Mouse (Mus musculus) skeletal muscle tissue, adult 2 months (tissue): ENCODE measurements around the gene Gm20481.
A peak's percentile ranks its signal among the peaks of the same experiment; 100 is the strongest.
"Not testable (repeated sequence)": the region's sequence is repeated elsewhere in the genome, so short reads cannot be mapped to it uniquely, and the experiment has no call there.

Source experiments
- DNase-seq: peaks from one replicate; pipeline ENCODE4 v3.0.0-alpha.2; 2012; ENCODE audit warnings: low read depth, low spot score

Gm20481 gene

DNA sequence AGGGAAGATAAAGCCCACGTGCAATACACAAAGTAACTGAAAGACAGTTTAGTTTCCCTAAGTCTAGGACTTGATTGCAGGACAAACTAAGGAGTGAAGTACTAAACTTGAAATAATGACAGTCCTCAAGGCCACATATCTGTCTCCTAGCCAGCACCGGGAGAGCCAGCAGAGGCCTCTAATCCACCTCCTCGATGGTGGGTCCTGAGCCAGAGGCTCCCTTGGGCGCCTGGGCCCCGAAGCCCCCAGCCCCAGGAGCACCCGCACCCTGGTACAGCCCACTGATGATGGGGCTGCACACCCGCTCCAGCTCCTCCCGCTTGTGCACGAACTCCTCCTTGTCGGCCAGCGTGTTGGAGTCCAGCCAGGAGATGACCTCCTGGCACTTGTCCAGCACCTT, at the start of gene Gm20481:
TSS of gene Gm20481 (plus strand) at position 91 of the 400 bp plus-strand sequence.
- DNase-seq: not testable (repeated sequence)

DNA sequence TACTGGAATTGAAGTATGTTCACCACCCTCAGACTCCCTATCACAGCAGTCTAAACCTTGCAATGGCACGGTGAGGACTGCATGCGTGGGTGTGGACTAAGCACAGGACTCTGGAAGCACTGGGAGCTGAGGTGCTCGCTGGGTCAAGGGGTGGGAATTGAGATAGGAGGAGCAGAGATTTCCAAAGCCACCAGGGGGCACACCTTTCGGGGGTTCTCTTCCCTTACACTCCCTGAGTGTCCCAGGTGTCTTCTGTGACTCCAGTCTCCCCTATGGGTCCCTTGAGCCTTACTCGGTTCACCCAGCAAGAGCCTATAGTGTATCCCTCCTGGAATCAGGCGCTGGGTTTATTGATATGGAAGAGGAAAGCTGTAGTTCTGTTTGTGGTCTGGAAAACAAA, 46.8 kb upstream of the Gm20481 start:
- no peak for DNase-seq

DNA sequence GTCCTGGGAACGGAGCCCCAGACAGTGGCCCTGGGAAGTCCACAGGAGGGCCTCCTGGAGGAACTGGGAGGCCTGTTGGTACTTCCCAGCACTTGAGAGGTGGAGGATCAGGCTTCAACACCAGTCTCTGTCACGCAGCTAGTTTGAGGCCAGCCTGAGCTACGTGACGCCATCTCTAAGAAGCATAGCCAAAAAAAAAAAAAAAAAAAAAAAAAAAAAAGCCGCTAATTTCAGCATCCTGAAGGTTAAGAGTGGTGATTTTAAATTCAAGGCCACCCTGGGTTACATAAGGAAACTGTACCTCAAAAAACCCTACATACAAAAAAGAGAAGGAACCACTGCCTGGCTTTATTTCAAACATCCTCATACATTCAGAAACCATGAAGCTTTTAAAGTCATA, 45.5 kb upstream of the Gm20481 start:
- no peak for DNase-seq

DNA sequence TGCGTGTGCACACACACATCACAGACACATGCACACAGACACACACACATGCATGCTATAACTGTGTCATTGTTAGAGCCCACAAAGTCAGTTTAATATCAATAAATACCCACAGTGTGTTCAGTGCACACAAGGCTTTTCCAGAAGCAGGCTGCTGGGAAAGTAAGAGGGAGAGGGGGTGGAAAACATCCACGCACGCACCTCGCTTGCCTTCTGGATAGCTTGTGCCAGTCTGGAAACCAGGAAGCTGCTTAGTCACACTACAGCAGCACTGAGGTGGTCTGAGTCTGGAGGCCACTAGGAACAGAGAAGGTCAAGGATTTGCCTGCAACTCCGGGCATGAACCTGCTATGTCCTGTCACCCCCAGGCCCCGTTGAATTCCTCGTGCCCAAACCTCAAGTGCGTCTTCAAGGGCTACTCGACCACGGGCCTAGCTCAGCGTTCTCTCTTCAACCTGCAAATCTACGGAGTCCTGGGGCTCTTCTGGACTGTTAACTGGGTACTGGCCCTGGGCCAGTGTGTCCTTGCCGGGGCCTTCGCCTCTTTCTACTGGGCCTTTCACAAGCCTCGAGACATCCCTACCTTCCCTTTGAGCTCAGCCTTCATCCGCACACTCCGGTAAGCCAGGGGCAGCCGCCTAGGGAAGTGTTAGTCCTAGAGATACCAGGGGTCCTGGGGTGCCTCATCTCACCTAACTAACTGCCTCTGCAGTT, 42.2 kb upstream of the Gm20481 start:
- no peak for DNase-seq

DNA sequence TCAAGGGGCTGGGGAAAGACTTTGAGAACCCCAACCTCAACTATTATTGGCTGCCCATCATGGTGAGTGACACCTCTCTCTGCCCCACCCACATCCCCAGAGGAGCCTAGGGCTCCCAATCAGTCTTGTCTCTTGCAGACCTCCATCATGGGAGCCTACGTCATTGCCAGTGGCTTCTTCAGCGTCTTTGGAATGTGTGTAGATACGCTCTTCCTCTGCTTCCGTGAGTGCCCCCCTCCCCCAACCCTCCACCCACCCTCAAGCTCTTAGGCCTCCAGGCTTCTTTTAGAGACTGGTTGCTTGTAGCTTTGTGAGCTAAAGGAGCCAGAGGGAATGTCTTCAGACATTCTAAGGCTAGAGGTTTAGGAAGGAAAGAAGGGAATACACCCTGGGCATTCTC, 40.9 kb upstream of the Gm20481 start:
- DNase-seq: no peak

DNA sequence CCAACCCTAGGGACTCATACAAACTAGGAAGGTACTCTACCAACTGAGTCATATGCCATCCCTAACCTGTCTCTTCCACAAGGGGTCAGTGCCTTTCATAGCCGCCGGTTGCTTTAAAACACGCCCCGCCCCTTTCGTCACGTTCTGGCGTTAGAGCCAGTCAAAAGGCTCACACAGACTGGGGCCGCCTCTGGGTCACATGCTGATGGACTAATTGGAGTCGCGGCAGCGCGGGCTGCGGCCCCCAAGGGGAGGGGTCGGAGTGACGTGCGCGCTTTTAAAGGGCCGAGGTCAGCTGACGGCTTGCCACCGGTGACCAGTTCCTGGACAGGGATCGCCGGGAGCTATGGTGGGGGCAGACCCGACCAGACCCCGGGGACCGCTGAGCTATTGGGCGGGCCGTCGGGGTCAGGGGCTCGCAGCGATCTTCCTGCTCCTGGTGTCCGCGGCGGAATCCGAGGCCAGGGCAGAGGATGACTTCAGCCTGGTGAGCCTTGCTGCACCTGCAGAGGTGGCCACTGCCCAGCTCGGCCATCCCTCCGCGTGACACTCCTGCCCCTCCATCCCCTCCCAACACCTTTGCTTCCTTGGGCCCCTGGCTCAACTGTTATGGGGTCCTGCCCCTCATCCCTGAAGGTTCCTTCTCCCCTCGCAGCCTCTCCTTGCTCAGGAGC, 38.5 kb upstream of the Gm20481 start, which contains the start of gene Neu1:
TSS of gene Neu1 (plus strand) at position 193 of the 674 bp plus-strand sequence.
- DNase-seq: peak; percentile 97

DNA sequence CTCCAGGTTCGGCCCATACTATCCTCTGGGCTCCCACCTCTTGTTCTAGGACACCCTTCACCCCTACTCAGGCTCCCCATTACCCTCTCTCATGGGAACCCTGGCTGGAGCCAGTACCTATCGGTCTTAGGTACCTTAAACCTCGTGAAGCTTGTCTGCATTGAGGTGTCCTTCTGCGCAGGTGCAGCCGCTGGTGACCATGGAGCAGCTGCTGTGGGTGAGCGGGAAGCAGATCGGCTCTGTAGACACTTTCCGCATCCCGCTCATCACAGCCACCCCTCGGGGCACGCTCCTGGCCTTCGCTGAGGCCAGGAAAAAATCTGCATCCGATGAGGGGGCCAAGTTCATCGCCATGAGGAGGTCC, 38.0 kb upstream of the Gm20481 start:
- no peak for DNase-seq

DNA sequence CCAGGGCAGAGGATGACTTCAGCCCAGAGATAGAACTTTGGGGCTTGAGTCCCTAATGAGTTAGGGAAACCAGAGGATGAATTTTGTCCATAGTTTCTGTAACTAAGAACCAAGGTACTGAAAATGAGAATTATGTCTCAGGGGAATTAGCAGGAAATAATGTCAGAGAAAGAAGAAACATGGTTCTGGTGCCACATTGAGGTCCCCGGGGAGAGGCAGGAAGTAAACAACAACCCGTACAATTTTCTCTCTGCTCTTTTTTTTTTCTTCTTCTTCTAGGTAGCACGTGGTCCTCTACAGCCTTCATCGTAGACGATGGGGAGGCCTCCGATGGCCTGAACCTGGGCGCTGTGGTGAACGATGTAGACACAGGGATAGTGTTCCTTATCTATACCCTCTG, 37.4 kb upstream of the Gm20481 start:
- DNase-seq: no peak

DNA sequence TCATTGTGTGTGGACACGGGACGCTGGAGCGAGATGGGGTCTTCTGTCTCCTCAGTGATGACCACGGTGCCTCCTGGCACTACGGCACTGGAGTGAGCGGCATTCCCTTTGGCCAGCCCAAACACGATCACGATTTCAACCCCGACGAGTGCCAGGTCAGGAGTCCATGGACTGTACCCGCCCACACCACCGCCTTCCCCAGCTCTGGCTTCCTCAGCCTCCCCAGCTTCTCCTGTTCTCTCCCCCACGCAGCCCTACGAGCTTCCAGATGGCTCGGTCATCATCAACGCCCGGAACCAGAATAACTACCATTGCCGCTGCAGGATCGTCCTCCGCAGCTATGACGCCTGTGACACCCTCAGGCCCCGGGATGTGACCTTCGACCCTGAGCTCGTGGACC, 35.7 kb upstream of the Gm20481 start:
- no peak for DNase-seq

DNA sequence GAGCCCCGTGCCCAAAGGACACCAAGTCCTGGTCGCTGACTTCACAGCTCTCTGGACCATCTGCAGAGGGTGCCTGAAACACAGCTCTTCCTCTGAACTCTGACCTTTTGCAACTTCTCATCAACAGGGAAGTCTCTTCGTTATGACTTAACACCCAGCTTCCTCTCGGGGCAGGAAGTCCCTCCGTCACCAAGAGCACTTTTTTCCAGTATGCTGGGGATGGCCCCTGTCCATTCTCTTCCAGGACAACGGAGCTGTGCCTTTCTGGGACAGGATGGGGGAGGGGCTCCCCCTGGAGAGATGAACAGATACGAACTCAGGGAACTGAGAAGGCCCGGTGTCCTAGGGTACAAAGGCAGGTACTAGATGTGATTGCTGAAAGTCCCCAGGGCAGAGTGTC, 34.9 kb upstream of the Gm20481 start:
- no peak for DNase-seq

DNA sequence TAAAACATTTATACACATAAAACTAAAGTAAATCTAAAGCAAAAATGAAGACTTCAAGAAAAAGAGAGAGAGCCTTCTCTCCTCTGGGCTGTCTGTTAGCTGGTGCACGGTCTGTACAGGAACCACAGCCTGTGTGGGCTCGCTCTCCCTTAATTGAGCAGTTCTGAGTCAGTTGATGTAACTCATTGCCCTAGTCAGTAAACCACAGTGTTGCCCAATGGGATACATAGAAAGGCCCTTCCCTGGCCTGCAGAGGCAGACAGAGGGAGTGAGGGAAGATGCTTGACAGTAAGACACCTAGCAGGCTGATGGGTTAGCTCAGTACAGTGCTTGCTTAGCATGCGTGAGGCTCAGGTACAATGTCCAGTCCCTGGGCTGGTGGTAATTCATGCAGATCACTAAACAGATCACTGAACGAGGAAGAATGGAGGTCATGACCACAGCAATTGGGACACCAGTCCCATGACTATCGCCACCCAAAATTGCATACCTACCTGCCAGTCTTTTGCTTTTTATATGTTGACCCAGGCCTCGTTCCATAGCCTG, 31.7 kb upstream of the Gm20481 start:
- no peak for DNase-seq

DNA sequence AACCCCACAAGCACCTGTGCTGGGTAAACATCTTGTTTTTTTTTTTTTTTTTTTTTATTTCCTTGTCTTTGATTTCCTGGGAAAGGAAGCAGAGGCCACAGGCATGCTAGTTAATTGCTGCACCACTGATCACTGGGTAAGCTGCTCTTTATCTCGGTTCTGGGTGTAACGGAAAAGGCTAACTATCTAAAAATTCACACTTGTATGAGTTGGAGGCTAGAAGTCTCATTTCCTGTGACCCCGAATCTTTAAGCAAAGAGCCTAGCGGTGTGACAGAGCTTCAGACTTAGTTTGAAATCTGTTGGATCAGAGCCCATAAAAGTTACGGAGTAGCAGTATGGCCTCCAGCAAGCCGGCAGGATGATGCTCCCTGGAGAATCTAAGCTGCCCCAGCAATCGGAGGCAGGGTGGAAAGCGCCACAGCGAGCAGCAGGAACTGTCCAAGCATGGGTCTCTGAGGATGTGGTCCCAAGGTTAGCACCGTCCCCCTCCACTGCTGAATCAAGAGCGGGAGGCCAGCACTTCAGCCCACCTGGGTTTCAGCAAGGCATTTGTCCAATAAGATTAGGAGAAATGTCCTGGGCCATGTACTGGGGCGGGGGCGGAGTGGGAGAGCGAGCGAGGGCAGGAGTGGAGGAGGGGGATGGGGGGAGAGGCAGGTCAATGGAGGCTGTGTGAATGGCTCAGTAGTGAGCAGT, 28.2 kb upstream of the Gm20481 start:
- no peak for DNase-seq

DNA sequence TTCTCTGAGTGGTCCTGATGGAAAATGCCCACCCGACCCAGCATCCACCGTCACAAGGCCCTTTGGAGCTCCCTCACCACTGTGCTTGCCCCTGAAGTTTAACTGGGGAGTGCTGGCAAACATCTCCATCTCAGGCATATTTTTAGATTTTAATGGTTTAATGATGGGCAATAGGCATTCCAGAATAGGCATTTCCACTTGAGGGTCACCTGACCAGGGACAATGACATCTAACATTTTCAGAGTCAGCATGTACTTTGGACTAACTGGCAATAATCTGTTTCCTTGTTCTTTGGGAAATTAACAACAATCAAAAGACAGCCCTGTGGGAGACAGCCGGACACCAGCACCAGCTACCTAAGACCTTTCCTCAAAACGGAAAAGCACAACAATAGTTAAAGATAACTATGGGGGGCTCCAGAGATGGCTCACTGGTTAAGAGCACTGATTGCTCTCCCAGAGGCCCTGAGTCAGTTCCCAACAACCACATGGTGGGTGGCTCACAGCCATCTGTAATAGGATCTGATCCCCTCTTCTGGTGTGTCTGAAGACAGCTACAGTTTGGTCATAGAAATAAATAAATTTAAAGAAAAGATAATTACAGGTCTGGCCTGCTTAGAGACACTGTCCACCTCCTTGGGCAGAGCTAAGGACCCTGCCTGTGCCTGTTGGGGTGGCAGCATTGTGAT, 26.4 kb upstream of the Gm20481 start:
- no peak for DNase-seq

DNA sequence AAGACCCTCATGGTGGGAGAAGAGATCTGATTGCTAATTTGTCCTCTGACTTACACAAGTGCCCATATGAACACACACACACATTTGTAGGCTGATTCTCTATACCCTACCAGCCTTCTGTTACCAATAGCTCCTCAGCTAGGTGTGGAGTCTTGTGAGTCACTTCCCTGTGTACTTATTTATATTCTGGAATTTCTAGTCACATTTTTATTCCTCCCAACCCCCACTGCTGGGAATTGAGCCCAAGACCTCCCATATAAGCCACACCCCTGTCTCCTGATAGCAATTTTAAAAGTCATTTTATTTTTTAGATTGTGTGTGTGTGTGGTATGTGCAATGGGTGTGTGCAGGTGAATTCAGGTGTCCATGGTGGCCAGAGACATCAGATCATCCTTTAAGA, 25.4 kb upstream of the Gm20481 start:
- DNase-seq: no peak

DNA sequence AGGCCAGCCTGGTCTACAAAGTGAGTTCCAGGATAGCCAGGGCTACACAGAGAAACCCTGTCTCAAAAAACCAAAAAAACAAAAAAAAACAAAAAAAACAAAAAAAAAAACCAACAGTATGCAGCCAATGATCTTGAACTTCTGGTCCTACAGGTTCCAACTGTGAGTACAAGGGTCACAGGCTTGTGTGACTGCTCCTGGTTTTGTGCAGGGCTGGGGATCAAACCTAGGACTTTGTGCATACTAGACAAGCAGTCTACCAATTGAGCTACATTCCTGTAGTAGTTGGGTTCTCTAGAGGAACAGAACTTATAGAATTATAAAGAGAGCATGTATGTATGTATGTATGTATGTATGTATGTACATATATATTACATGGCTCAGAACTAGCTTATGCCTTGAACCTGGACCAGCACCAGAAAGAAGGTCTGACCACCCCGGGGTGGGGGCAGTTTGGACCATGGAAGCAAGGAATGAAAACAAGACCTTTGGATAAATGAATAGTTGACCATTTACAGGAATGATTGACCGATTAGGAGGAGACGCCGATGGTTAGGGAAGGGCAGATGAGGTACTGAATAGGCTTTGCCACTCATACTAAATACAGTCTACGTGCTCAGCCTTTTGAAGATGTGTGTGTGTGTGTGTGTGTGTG, 23.1 kb upstream of the Gm20481 start:
- no peak for DNase-seq

DNA sequence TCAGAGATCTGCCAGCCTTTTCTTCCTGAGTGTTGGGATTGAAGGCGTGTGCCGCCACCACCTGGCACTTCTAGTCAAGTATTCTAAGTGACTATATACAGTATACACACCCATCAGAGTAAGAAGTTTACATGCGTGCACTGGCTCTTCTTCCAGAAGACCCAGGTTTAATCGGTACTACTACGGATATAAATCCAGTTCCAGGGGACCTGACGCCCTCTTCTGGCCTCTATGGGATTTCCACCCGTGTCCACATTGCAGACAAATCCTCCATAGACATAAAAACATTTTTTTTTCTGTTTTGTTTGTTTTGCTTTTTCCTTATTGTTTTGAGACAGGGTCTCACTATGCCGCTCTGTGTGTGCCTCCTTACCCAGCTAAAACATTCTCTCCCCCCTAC, 22.1 kb upstream of the Gm20481 start:
- DNase-seq: no peak

DNA sequence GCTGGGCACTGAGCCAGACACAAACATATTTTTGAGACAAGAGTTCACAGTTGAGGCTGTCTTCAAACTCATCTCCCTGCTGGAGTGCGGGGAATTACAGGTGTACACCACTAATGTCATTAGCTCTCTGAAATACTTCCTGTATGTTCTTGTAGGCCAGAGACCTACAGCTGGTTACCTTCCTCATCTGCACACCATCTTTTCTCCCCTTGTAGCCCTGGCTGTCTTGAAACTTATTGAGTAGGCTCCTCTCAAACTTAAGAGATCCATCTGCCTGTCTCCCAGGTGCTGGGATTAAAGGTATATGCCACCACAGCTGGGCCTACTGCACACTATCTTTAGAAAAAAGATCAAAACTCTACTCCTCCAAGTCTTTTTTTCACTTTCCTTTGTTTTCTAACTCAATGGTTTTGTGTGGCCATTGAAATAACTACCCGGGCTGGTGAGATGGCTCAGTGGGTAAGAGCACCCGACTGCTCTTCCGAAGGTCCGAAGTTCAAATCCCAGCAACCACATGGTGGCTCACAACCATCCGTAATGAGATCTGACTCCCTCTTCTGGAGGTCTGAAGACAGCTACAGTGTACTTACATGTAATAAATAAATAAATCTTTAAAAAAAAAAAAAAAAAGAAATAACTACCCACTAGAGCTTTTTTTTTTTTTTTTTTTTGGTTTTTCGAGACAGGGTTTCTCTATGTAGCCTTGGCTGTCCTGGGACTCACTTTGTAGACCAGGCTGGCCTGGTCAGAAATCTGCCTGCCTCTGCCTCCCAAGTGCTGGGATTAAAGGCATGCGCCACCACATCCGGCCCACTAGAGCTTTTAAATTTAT, 20.8 kb upstream of the Gm20481 start:
- DNase-seq: not testable (repeated sequence)

DNA sequence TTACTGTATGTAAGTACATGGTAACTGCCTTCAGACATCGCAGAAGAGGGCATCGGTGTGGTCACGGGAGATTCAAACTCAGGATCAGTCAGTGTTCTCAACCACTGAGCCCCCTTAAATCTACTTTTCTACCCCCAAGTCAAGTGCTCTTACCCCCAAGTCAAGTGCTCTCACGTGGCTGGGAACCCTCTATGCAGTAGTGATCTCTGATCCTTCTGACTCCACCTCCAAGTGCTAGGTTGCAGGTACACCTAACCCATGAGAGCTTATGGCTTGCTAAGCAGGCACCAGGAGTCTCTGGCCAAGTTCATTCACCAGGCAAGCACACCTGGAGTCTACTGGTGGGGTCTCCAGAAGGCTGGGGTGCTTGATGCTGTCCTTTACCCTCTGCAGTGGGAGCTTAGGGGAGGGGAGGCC, 20.2 kb upstream of the Gm20481 start:
- no peak for DNase-seq

DNA sequence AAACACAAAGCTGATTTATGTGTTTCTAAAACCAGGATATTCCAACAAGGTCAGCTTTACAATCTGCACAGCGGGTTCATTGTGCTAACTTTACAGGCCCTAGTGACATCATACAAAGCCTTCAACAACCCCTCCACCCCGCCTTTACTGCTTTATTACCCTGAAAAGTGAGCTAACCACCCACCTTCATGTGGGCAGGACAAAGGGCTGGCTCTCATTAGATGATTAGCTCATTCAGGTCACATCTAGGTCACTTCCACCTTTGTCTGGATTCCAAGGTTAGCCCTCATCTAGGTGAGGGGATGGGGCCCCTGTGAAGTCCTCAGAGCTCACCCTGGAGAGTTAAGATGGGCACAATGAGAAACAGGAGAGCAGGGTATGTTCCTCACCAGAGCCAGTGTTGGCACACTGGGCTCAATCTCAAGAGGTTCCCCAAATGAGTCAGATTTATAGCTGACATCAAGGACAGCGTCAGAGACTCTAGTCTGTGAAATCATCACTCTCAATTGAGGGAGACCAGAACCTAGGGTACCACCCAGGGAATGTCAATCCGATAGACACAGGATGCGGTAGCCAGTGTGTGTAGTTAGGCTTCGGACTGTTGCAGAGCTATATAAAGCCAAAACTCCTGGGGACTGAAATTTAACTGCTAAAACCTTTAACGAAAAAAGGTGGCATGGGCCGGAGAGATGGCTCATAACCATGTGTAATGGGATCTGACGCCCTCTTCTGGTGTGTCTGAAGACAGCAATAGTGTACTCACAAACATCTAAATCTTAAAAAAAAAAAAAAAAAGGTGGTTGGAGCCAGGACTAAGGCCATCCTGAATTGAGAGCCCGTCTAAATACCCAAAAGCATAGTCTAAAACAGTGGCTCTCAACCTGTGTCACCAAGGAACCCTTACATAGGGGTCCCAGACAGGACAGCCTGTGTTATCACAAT, 18.9 kb upstream of the Gm20481 start:
- DNase-seq: no peak
